Comparison of ENCODE assay signal across 8 mouse cellular contexts in the genomic region with DNA sequence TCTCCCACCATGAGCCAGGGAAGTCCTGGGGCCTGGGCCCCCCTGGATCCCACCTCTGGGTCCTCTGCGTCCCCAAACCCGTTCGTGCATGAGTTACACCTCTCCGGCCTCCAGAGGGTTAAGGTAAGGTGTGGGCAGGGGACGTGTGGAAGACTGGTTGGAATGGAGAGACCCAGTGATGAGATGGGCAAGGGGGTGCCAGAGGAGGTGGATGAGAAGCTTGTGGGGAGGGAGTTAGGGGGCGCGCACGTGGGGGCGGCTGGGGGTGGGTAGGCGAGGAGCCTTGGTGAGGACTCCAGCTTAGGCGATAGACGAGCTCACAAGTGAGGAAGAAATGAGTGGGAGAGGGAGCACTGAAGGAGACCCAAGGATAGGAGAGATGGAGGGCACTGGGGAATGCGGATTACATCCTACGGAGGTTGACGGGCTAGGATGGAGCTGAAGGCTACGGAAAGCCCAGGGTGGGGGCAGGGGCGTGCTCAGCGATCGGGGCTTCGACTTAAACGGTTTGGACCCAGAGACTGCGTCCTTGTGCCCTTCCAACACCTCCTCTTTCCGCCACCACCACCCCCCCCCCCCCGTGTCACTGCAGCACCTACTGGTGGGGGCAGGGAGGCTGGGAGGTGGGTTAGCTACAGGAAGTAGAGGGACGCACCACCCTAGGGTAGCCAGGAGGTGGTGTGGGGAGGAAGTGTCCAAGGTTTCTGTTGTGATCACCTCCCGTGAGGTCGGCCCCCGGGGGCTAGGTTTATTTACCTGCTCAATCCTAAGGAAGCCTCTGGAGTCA. TPM values are rescaled to one million over a fixed set of nuclear protein-coding genes. Genes with fewer than 3 reads are reported as not detected.
DNase-seq lines count a peak whose midpoint lies in the region; ATAC-seq and TF ChIP-seq lines count a peak whose summit lies in the region.

No protein-coding gene starts in this region.

- peaks cover 19% of the 10 kb centered on the region; the same call in 1 of the 2 replicates for H3K36me3 ChIP-seq in intestine, embryonic 14.5 days (ENCODE audit: control insufficient read depth, insufficient read depth, low read length)

- H3K4me3 ChIP-seq in layer of hippocampus, adult 2 months: peak overlapping the region; percentile 91
- peak overlapping the region; percentile 89 for H3K4me3 ChIP-seq in embryonic fibroblast, embryonic 13.5 days (ENCODE audit: insufficient read depth, low read length)
- H3K4me3 ChIP-seq in intestine, embryonic 14.5 days (ENCODE audit: low read depth, low read length): peak overlapping the region; percentile 76

- H3K9ac ChIP-seq in intestine, embryonic 14.5 days (ENCODE audit: low read length): peak overlapping the region; percentile 79

- peak; percentile 45 for TF ChIP-seq CTCF in layer of hippocampus, adult 2 months (conservative IDR thresholded peaks at IDR 0.05)
- TF ChIP-seq CTCF in embryonic fibroblast, embryonic 13.5 days (IDR thresholded peaks at IDR 0.05; ENCODE audit: borderline replicate concordance, insufficient read depth, low read length): no peak

- peak overlapping the region; percentile 86 for H3K4me2 ChIP-seq in intestine, embryonic 14.5 days (ENCODE audit: low read length)

- peak; percentile 52 for ATAC-seq in activated CD4-positive, CD25-positive, alpha-beta regulatory T cell, adult 4 months
- ATAC-seq in intestine, embryonic 14.5 days (replicated peaks; ENCODE audit: low FRiP score, low TSS enrichment, low read depth): peak; percentile 61

- H3K27ac ChIP-seq in layer of hippocampus, adult 2 months: peak overlapping the region; percentile 99
- H3K27ac ChIP-seq in embryonic fibroblast, embryonic 13.5 days (ENCODE audit: insufficient read depth, low read length): no peak overlapping the region
- peak overlapping the region; percentile 90 for H3K27ac ChIP-seq in intestine, embryonic 14.5 days (ENCODE audit: low read depth)

- H3K4me1 ChIP-seq in embryonic fibroblast, embryonic 13.5 days (ENCODE audit: control insufficient read depth, insufficient read depth, low read length): no peaks in the 10 kb centered on the region
- peaks cover 6% of the 10 kb centered on the region; the same call in 1 of the 2 replicates for H3K4me1 ChIP-seq in intestine, embryonic 14.5 days (replicated peaks; ENCODE audit: control insufficient read depth, insufficient read depth, low read length)

- no peak for TF ChIP-seq POLR2A in embryonic fibroblast, embryonic 13.5 days (IDR thresholded peaks at IDR 0.05; ENCODE audit: low read depth, low read length)

- no peaks in the 10 kb centered on the region for H3K27me3 ChIP-seq in intestine, embryonic 14.5 days (replicated peaks; ENCODE audit: control insufficient read depth, insufficient read depth, low read length)

- H3K9me3 ChIP-seq in intestine, embryonic 14.5 days (ENCODE audit: control insufficient read depth, low read length): no peaks in the 10 kb centered on the region

- WGBS in intestine, embryonic 14.5 days: 0% methylated on average over 28 of the region's 28 CpGs

- DNase-seq in layer of hippocampus, adult 2 months (ENCODE audit: low spot score in 2 of 2): peak in 1 of 2 experiments; percentile 39
- no peak for DNase-seq in layer of hippocampus, adult 9-11 months
- peak; percentile 75 for DNase-seq in intestine, embryonic 14.5 days (ENCODE audit: low spot score)
- peak; percentile 27 for DNase-seq in lung, postnatal 10 days
- DNase-seq in retina, postnatal 1 day: peak; percentile 62
- DNase-seq in ovary, adult 18-20 months (ENCODE audit: low spot score): no peak

RNA-seq across cellular contexts. Expression of a gene that starts 0.9 kb away (rescaled TPM):
- total RNA-seq in layer of hippocampus, adult 2 months (2021): 10 to 100 TPM; 87.5 to 89.8 TPM
- polyA plus RNA-seq in activated CD4-positive, CD25-positive, alpha-beta regulatory T cell, adult 4 months (2017; shearing (Covaris generic)): 10 to 100 TPM; 25.3 to 33.5 TPM
- polyA plus RNA-seq in embryonic fibroblast, embryonic 13.5 days (2011; ENCODE audit: insufficient read length, low read depth, missing spikeins): 21.6 and 25.3 TPM in 2 replicates
- 23.8 and 28.1 TPM in 2 replicates for polyA plus RNA-seq in intestine, embryonic 14.5 days (2014; fragmentation: Nextera tagmentation; extraction: Ambion mirVana)

RNA-seq across cellular contexts. Expression of a gene that starts 19.0 kb away (rescaled TPM):
- total RNA-seq in layer of hippocampus, adult 2 months (2021): not detected
- polyA plus RNA-seq in activated CD4-positive, CD25-positive, alpha-beta regulatory T cell, adult 4 months (2017; shearing (Covaris generic)): not detected
- polyA plus RNA-seq in embryonic fibroblast, embryonic 13.5 days (2011; ENCODE audit: insufficient read length, low read depth, missing spikeins): not detected in 2 replicates
- 0.08 TPM in 1 of 2 replicates, not detected in the other for polyA plus RNA-seq in intestine, embryonic 14.5 days (2014; fragmentation: Nextera tagmentation; extraction: Ambion mirVana)

RNA-seq across cellular contexts. Expression of a gene that starts 21.6 kb away (rescaled TPM):
- total RNA-seq in layer of hippocampus, adult 2 months (2021): 10 to 100 TPM; 51.6 to 52.0 TPM
- polyA plus RNA-seq in activated CD4-positive, CD25-positive, alpha-beta regulatory T cell, adult 4 months (2017; shearing (Covaris generic)): 100 to 1,000 TPM; 171 to 211 TPM
- polyA plus RNA-seq in embryonic fibroblast, embryonic 13.5 days (2011; ENCODE audit: insufficient read length, low read depth, missing spikeins): 70.7 and 79.5 TPM in 2 replicates
- polyA plus RNA-seq in intestine, embryonic 14.5 days (2014; fragmentation: Nextera tagmentation; extraction: Ambion mirVana): 255 and 275 TPM in 2 replicates

RNA-seq across cellular contexts. Expression of a gene that starts 25.5 kb away (rescaled TPM):
- total RNA-seq in layer of hippocampus, adult 2 months (2021): 100 to 1,000 TPM; 107 to 112 TPM
- 10 to 100 TPM; 47.9 to 48.7 TPM for polyA plus RNA-seq in activated CD4-positive, CD25-positive, alpha-beta regulatory T cell, adult 4 months (2017; shearing (Covaris generic))
- 27.9 and 29.2 TPM in 2 replicates for polyA plus RNA-seq in embryonic fibroblast, embryonic 13.5 days (2011; ENCODE audit: insufficient read length, low read depth, missing spikeins)
- 17.7 and 18.1 TPM in 2 replicates for polyA plus RNA-seq in intestine, embryonic 14.5 days (2014; fragmentation: Nextera tagmentation; extraction: Ambion mirVana)

RNA-seq across cellular contexts. Expression of a gene that starts 26.0 kb away (rescaled TPM):
- total RNA-seq in layer of hippocampus, adult 2 months (2021): under 1 TPM in 1 of 2 experiments, not detected in 1; 0.22 TPM
- not detected for polyA plus RNA-seq in activated CD4-positive, CD25-positive, alpha-beta regulatory T cell, adult 4 months (2017; shearing (Covaris generic))
- polyA plus RNA-seq in embryonic fibroblast, embryonic 13.5 days (2011; ENCODE audit: insufficient read length, low read depth, missing spikeins): not detected in 2 replicates
- polyA plus RNA-seq in intestine, embryonic 14.5 days (2014; fragmentation: Nextera tagmentation; extraction: Ambion mirVana): not detected in 2 replicates

Comparison
In these comparisons a context has a peak if more than half of its experiments do, and no peak if none do; other contexts are left out.
1. DNase-seq: peak in intestine, embryonic 14.5 days (single experiment), lung, postnatal 10 days (single experiment) and retina, postnatal 1 day (single experiment); none in layer of hippocampus, adult 9-11 months (single experiment) and ovary, adult 18-20 months (single experiment).
2. Peak in every context shown above with its lines, with median percentiles within 50 percentile points of each other: H3K4me3 ChIP-seq.